Mouse (Mus musculus) E14TG2a.4 (cell line): ENCODE data around the gene Brat1.

Experiments used
- CTCF ChIP-seq: conservative IDR thresholded peaks from 2 replicates; pipeline ENCODE4 v1.5.1; 2014; ENCODE audit warnings: low read length
- NANOG ChIP-seq: IDR thresholded peaks from 2 replicates; pipeline ENCODE4 v1.6.1; 2014; ENCODE audit warnings: borderline replicate concordance, low read length, mixed read lengths
- POU5F1 ChIP-seq: IDR thresholded peaks from 2 replicates; pipeline ENCODE4 v1.6.1; 2014; ENCODE audit warnings: low read length, borderline replicate concordance

- TF ChIP-seq POU5F1 (no peak), CTCF (no peak), NANOG (no peak)
These were observed 1.1 kb upstream of the Brat1 start for GRCm38 (mm10) chr5:140703480-140704377.
